Mouse (Mus musculus): ENCODE results near the gene Mindy3. TPM values are rescaled to one million over a fixed set of nuclear protein-coding genes. Genes with fewer than 3 reads are reported as not detected.

Gene Mindy3
- 52.2 and 52.4 TPM in 2 replicates for polyA plus RNA-seq (2011; ENCODE audit: insufficient read depth, insufficient read length, low read depth, missing spikeins)

- H3K9ac ChIP-seq (ENCODE audit: low read depth, poor library complexity, severe bottlenecking), result peak within 1 kb of the TSS; percentile 69
- H3K27ac ChIP-seq (ENCODE audit: insufficient read depth, low read length), result no peak within 1 kb of the TSS
- TF ChIP-seq POLR2A (IDR thresholded peaks at IDR 0.05; ENCODE audit: insufficient read depth, low read length) (peak; percentile 51), EP300 (IDR thresholded peaks at IDR 0.05; ENCODE audit: insufficient read depth, low read depth, low read length) (no peak)
Observed at GRCm38 (mm10) chr2:12419262-12419655, at the start of gene Mindy3. Gene Mindy3 (minus strand): TSS chr2:12419470.

GRCm38 (mm10) chr2:12459732-12460131 is 40.5 kb upstream of the Mindy3 start:
- Histone ChIP-seq H3K9ac (ENCODE audit: low read depth, poor library complexity, severe bottlenecking) (no peak overlapping the region), H3K27ac (ENCODE audit: insufficient read depth, low read length) (no peak overlapping the region), H3K4me1 (ENCODE audit: control insufficient read depth, insufficient read depth, low read length) (no peaks in the 10 kb centered on the region), H3K27me3 (ENCODE audit: control insufficient read depth, insufficient read depth, low read length, poor library complexity, severe bottlenecking) (peaks cover 1% of the 10 kb centered on the region; the same call in 1 of the 2 replicates), H3K9me3 (replicated peaks; ENCODE audit: control insufficient read depth, insufficient read depth, low read length, poor library complexity, severe bottlenecking) (no peaks in the 10 kb centered on the region), H3K36me3 (ENCODE audit: control insufficient read depth, insufficient read depth, low read length, poor library complexity, severe bottlenecking) (no peaks in the 10 kb centered on the region), H3K4me3 (ENCODE audit: low read depth, low read length) (no peak overlapping the region)
- TF ChIP-seq CTCF (IDR thresholded peaks at IDR 0.05; ENCODE audit: low read depth, low read length) (no peak), EP300 (IDR thresholded peaks at IDR 0.05; ENCODE audit: insufficient read depth, low read depth, low read length) (no peak), POLR2A (IDR thresholded peaks at IDR 0.05; ENCODE audit: insufficient read depth, low read length) (no peak)

More at GRCm38 (mm10) chr2:12419262-12419655, at the start of gene Mindy3:
- H3K9me3 ChIP-seq (replicated peaks; ENCODE audit: control insufficient read depth, insufficient read depth, low read length, poor library complexity, severe bottlenecking), result no peaks in the 10 kb centered on the region
- H3K27me3 ChIP-seq (ENCODE audit: control insufficient read depth, insufficient read depth, low read length, poor library complexity, severe bottlenecking), result no peaks in the 10 kb centered on the region
- no peaks in the 10 kb centered on the region for H3K36me3 ChIP-seq (ENCODE audit: control insufficient read depth, insufficient read depth, low read length, poor library complexity, severe bottlenecking)
- H3K4me3 ChIP-seq (ENCODE audit: low read depth, low read length), result peak within 1 kb of the TSS; percentile 77
- peaks cover 2% of the 10 kb centered on the region for H3K4me1 ChIP-seq (ENCODE audit: control insufficient read depth, insufficient read depth, low read length)

GRCm38 (mm10) chr2:12450108-12450507 is 30.8 kb upstream of the Mindy3 start:
- H3K4me3 ChIP-seq (ENCODE audit: low read depth, low read length), result no peak overlapping the region
- TF ChIP-seq CTCF (IDR thresholded peaks at IDR 0.05; ENCODE audit: low read depth, low read length) (no peak), EP300 (IDR thresholded peaks at IDR 0.05; ENCODE audit: insufficient read depth, low read depth, low read length) (no peak), POLR2A (IDR thresholded peaks at IDR 0.05; ENCODE audit: insufficient read depth, low read length) (no peak)
- no peak overlapping the region for H3K9ac ChIP-seq (ENCODE audit: low read depth, poor library complexity, severe bottlenecking)
- no peaks in the 10 kb centered on the region for H3K27me3 ChIP-seq (ENCODE audit: control insufficient read depth, insufficient read depth, low read length, poor library complexity, severe bottlenecking)
- no peaks in the 10 kb centered on the region for H3K36me3 ChIP-seq (ENCODE audit: control insufficient read depth, insufficient read depth, low read length, poor library complexity, severe bottlenecking)
- no peak overlapping the region for H3K27ac ChIP-seq (ENCODE audit: insufficient read depth, low read length)
- no peaks in the 10 kb centered on the region for H3K9me3 ChIP-seq (replicated peaks; ENCODE audit: control insufficient read depth, insufficient read depth, low read length, poor library complexity, severe bottlenecking)
- H3K4me1 ChIP-seq (ENCODE audit: control insufficient read depth, insufficient read depth, low read length), result no peaks in the 10 kb centered on the region

GRCm38 (mm10) chr2:12440120-12440519 is 20.9 kb upstream of the Mindy3 start:
- no peaks in the 10 kb centered on the region for H3K36me3 ChIP-seq (ENCODE audit: control insufficient read depth, insufficient read depth, low read length, poor library complexity, severe bottlenecking)
- no peak for TF ChIP-seq EP300 (IDR thresholded peaks at IDR 0.05; ENCODE audit: insufficient read depth, low read depth, low read length)
- no peaks in the 10 kb centered on the region for H3K9me3 ChIP-seq (replicated peaks; ENCODE audit: control insufficient read depth, insufficient read depth, low read length, poor library complexity, severe bottlenecking)
- H3K27ac ChIP-seq (ENCODE audit: insufficient read depth, low read length), result no peak overlapping the region
- no peak overlapping the region for H3K9ac ChIP-seq (ENCODE audit: low read depth, poor library complexity, severe bottlenecking)
- no peaks in the 10 kb centered on the region for H3K4me1 ChIP-seq (ENCODE audit: control insufficient read depth, insufficient read depth, low read length)
- no peaks in the 10 kb centered on the region for H3K27me3 ChIP-seq (ENCODE audit: control insufficient read depth, insufficient read depth, low read length, poor library complexity, severe bottlenecking)
- H3K4me3 ChIP-seq (ENCODE audit: low read depth, low read length), result no peak overlapping the region

GRCm38 (mm10) chr2:12439543-12439942 is 20.3 kb upstream of the Mindy3 start:
- Histone ChIP-seq H3K4me1 (ENCODE audit: control insufficient read depth, insufficient read depth, low read length) (no peaks in the 10 kb centered on the region), H3K4me3 (ENCODE audit: low read depth, low read length) (no peak overlapping the region), H3K36me3 (ENCODE audit: control insufficient read depth, insufficient read depth, low read length, poor library complexity, severe bottlenecking) (no peaks in the 10 kb centered on the region), H3K9ac (ENCODE audit: low read depth, poor library complexity, severe bottlenecking) (no peak overlapping the region), H3K27me3 (ENCODE audit: control insufficient read depth, insufficient read depth, low read length, poor library complexity, severe bottlenecking) (no peaks in the 10 kb centered on the region), H3K9me3 (replicated peaks; ENCODE audit: control insufficient read depth, insufficient read depth, low read length, poor library complexity, severe bottlenecking) (no peaks in the 10 kb centered on the region), H3K27ac (ENCODE audit: insufficient read depth, low read length) (no peak overlapping the region)
- TF ChIP-seq CTCF (IDR thresholded peaks at IDR 0.05; ENCODE audit: low read depth, low read length) (no peak), EP300 (IDR thresholded peaks at IDR 0.05; ENCODE audit: insufficient read depth, low read depth, low read length) (no peak), POLR2A (IDR thresholded peaks at IDR 0.05; ENCODE audit: insufficient read depth, low read length) (no peak)

GRCm38 (mm10) chr2:12438181-12438580 is 18.9 kb upstream of the Mindy3 start:
- no peaks in the 10 kb centered on the region for H3K36me3 ChIP-seq (ENCODE audit: control insufficient read depth, insufficient read depth, low read length, poor library complexity, severe bottlenecking)
- no peaks in the 10 kb centered on the region for H3K9me3 ChIP-seq (replicated peaks; ENCODE audit: control insufficient read depth, insufficient read depth, low read length, poor library complexity, severe bottlenecking)
- H3K4me1 ChIP-seq (ENCODE audit: control insufficient read depth, insufficient read depth, low read length), result no peaks in the 10 kb centered on the region
- H3K27me3 ChIP-seq (ENCODE audit: control insufficient read depth, insufficient read depth, low read length, poor library complexity, severe bottlenecking), result no peaks in the 10 kb centered on the region
- TF ChIP-seq EP300 (IDR thresholded peaks at IDR 0.05; ENCODE audit: insufficient read depth, low read depth, low read length) (no peak), POLR2A (IDR thresholded peaks at IDR 0.05; ENCODE audit: insufficient read depth, low read length) (no peak), CTCF (IDR thresholded peaks at IDR 0.05; ENCODE audit: low read depth, low read length) (no peak)
- H3K4me3 ChIP-seq (ENCODE audit: low read depth, low read length), result no peak overlapping the region
- H3K27ac ChIP-seq (ENCODE audit: insufficient read depth, low read length), result no peak overlapping the region
- H3K9ac ChIP-seq (ENCODE audit: low read depth, poor library complexity, severe bottlenecking), result no peak overlapping the region
